Mouse (Mus musculus) mature B cell (primary cell): ENCODE results near the gene Gm26566.
"Not testable (repeated sequence)": the region's sequence is repeated elsewhere in the genome, so short reads cannot be mapped to it uniquely, and the experiment has no call there.

ENCODE experiments used
- in situ Hi-C: fragments of 300-500 bp; cut with MboI; formaldehyde crosslinking; loops from 2 replicates; pipeline ENCODE4 v1.14.3; 2019

The Gm26566 gene

GRCm38 (mm10) chr4:88738480-88738879 lies 16.9 kb downstream of the Gm26566 start:
- in situ Hi-C loops: loop anchor here (25.0 kb wide), 2 partner anchors 124 to 574 kb away; partner anchors contain the start of genes Cdkn2b and Ifna1

- in situ Hi-C loops: loop anchor here (25.0 kb wide), 2 partner anchors 123 to 573 kb away; partner anchors contain the start of genes Cdkn2b and Ifna1
These were observed 17.4 kb downstream of the Gm26566 start for GRCm38 (mm10) chr4:88739036-88739435.

DNA sequence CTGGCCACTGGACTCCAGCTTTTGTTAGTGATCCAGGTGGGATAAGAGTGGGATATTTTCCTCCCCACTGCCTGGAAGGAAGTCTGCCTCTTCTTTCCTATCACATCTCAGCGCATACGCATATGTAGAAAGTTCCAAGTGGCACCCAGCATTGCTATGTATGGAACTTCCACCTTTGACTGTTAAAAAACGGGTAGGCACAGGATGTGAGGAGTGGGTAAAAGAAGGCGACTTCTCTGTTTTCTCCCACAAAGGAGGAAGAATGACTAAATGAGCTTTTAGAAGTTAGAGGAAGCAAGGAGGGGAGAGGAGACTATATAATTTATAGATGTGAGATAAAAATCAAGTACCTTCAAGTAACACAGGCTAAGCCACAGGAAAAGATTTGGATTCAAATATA lies 19.8 kb downstream of the Gm26566 start:
- in situ Hi-C loops: loop anchor here (25.0 kb wide), 2 partner anchors 121 to 571 kb away; partner anchors contain the start of genes Cdkn2b and Ifna1

DNA sequence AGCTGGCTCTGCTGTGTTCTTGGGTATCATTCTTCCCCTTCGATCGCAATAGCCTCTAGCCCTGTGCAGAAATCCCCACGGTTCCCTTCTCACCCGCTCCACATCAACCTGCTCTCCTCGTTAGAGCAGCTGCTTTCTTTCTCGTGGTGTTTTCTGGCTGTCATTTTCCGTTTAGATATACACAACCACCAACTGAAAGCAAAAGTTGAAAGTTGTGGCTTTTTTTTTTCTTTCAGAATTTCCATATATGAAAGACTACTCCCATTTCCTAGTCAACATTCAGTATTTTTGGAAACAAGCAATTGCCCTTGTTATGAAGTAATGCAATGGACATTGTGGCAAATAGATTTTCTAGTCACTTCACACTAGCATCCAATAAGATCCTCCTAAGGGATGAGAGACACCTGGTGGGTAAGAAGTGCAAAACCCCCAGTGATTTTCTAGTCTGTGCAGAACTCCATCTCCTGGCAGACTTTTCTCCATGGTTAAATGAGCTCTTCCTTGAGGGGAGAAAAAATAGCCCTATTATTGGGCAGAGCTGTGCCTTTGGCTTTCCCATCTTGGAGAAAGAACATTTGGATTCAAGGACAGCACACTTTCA lies 21.3 kb downstream of the Gm26566 start:
- in situ Hi-C loops: loop anchor here (25.0 kb wide), 2 partner anchors 119 to 569 kb away; partner anchors contain the start of genes Cdkn2b and Ifna1

DNA sequence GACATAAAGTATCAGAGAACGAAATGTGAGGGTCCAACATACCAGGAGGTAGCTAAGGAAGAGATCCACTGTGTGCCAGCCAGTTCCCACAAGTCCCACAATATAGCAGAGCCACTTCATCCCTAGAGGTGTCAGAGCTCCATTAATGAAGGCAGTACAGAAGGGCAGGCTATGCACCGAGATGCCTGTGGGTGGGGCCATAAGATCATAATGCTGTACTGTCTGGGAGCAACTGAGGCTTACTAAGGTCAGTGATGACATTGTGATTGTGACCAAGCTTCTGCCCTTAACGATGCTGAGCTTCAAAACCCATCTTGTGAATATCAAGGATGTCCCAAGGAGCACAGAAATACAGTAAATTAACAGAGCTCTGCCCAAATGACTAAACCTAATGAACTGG lies 22.6 kb downstream of the Gm26566 start:
- in situ Hi-C loops: loop anchor here (25.0 kb wide), 2 partner anchors 118 to 568 kb away; partner anchors contain the start of genes Cdkn2b and Ifna1

DNA sequence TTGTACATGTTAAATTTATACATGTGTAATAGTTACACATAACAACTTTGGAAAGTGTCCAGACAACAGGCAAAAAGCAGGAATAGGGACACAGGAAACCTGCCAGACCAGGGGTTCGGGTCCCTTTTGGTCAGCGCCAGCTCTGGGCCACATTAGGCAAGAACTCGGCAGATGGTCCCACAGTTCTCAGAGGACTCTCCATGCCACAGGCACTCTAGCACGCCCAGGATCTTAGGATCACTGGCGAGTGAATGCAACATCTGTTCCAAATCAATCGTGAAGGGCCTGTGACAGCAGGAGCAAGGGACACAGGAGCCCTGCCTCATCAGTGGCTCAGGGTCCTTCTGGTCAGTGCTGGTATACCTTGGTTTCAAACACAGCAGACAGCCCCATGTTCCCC lies 28.3 kb downstream of the Gm26566 start:
- in situ Hi-C loops: loop anchor here (25.0 kb wide), 2 partner anchors 112 to 562 kb away; partner anchors contain the start of genes Cdkn2b and Ifna1

DNA sequence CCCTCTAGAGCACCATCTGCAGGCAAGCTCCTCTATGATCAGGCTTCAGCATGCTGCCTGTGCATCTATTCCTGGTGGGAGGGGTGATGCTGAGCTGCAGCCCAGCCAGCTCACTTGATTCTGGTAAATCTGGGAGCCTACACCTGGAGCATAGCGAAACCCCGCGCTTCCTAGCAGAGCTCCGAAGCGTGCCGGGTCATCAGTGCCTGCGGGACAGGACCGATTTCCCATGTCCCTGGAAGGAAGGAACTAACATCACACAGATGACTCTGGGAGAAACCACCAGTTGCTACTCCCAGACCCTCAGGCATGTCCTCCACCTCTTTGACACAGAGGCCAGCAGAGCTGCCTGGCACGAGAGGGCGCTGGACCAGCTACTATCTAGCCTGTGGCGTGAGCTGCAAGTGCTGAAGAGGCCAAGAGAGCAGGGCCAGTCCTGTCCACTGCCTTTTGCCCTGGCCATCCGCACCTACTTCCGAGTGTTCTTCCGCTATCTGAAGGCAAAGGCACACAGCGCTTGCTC lies 33.3 kb downstream of the Gm26566 start, which contains the start of gene Gm13271:
Gene Gm13271, plus strand, starts transcription at position 51 of the 523 bp plus-strand sequence.
- in situ Hi-C loops: not testable (repeated sequence)

DNA sequence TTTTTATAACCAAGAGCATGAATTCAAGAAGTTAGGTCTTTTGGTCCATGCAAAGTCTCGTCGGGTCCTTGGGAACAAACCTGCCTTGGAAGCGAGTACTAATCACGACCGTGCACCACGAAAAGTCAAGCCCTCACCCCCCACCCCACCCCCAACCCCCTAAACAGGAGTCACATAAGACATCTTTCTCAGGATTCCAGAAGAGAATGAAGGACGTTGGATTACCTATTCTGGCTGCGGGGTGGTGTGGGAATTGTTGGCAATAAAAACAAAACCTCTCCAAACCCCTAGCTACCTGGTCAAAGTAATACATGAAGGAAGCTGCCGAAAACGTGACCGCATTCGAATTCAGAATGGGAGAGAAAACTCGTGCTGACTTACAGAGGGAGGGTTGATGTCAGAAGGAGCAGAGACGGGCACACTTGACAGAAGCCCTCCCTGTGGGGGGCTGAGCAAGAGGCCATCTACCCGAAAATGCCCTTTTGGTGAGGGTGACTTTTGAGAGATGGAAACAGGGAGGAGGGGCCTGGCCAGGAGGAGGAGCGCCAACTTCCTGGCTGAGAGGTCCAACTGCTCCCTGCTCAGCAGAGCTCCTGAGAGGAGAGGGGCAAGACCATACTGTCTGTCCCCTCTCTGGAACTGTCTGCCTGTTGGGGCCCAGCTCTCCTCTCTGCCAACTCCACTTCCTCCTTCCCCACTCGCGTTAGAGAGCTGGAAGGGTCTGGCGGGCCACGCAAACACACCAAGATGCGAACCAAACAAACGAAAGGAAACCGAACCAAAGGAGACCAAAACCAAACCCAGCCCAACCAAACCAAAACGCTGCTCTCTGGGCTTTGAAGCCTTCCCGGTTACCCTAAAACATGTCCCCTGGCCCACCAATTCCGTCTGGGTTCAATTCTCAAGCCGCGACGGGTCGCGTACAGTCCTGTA lies 35.2 kb downstream of the Gm26566 start:
- in situ Hi-C loops: not testable (repeated sequence)

DNA sequence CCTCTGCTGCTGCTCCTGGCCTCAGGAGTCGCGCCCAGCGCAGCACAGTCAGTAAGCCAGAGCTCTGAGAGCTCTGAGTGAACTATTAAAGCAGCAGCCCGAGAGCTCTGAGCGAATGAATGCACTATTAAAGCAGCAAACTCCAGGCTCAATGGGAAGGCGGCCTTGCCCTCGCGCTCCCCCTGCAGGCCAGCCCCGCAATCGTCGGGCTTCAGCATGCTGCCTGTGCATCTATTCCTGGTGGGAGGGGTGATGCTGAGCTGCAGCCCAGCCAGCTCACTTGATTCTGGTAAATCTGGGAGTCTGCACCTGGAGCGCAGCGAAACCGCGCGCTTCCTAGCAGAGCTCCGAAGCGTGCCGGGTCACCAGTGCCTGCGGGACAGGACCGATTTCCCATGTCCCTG lies 36.0 kb downstream of the Gm26566 start:
- in situ Hi-C loops: not testable (repeated sequence)

DNA sequence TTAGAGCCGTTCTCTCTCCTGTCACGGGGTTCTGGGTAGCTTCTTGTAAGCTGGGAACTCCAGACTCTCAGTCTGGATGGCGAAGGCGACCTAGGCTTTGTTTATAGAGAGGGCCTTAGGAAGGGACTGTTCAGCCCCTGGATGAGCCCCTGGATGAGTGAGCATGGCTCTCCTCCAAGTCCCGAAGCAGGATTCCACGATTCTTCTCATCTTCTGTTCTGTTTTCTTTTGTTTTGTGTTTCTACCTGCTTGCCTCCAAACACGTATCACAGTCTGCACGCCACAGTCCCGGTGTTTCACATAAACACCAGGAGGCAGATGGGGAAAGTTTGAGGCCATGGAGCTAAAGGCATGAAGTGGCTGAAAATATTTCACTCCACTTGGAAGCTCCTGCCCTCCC lies 37.1 kb downstream of the Gm26566 start:
- in situ Hi-C loops: not testable (repeated sequence)

DNA sequence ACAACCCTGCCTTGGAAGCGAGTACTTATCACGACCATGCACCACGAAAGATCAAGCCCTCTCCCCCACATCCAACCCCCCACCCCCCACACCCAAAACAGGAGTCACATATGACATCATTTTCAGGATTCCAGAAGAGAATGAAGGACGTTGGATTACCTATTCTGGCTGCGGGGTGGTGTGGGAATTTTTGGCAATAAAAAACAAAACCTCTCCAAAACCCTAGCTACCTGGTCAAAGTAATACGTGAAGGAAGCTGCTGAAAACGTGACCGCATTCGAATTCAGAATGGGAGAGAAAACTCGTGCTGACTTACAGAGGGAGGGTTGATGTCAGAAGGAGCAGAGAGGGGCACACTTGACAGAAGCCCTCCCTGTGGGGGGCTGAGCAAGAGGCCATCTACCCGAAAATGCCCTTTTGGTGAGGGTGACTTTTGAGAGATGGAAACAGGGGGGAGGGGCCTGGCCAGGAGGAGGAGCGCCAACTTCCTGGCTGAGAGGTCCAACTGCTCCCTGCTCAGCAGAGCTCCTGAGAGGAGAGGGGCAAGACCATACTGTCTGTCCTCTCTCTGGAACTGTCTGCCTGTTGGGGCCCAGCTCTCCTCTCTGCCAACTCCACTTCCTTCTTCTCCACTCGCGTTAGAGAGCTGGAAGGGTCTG lies 38.1 kb downstream of the Gm26566 start, which contains the start of gene Gm13283:
Gene Gm13283, plus strand, starts transcription at position 510 of the 659 bp plus-strand sequence.
- in situ Hi-C loops: not testable (repeated sequence)

- in situ Hi-C loops: not testable (repeated sequence)
These were observed 38.8 kb downstream of the Gm26566 start for GRCm38 (mm10) chr4:88760431-88760830.

DNA sequence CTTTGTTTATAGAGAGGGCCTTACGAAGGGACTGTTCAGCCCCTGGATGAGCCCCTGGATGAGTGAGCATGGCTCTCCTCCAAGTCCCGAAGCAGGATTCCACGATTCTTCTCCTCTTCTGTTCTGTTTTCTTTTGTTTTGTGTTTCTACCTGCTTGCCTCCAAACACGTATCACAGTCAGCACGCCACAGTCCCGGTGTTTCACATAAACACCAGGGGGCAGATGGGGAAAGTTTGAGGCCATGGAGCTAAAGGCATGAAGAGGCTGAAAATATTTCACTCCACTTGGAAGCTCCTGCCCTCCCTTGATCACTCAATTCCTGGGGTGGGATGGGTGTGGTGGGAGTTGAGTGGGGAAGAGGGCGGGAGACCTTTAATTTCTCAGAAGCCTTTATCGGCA lies 40.2 kb downstream of the Gm26566 start:
- in situ Hi-C loops: not testable (repeated sequence)

GRCm38 (mm10) chr4:88762341-88762740 lies 40.7 kb downstream of the Gm26566 start:
- in situ Hi-C loops: not testable (repeated sequence)

DNA sequence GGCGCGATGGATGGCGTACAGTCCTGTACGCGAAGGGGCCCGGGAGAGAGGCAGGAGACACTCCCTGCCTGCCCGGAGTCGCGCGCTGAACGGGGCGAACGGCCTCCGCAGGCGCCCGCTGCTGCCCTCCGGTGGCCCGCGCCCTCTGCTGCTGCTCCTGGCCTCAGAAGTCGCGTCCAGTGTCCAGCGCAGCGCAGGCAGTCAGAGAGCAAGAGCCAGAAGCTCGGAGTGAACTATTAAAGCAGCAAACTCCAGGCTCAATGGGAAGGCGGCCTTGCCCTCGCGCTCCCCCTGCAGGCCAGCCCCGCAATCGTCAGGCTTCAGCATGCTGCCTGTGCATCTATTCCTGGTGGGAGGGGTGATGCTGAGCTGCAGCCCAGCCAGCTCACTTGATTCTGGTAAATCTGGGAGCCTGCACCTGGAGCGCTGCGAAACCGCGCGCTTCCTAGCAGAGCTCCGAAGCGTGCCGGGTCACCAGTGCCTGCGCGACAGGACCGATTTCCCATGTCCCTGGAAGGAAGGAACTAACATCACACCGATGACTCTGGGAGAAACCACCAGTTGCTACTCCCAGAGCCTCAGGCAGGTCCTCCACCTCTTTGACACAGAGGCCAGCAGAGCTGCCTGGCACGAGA lies 41.9 kb downstream of the Gm26566 start:
- in situ Hi-C loops: not testable (repeated sequence)
